Mouse (Mus musculus): ENCODE data around the gene Pabpc4l. TPM values are rescaled to one million over a fixed set of nuclear protein-coding genes. Genes with fewer than 3 reads are reported as not detected.
"Not testable (repeated sequence)": the region's sequence is repeated elsewhere in the genome, so short reads cannot be mapped to it uniquely, and the experiment has no call there.

Pabpc4l gene
- 0.02 and 0.11 TPM in 2 replicates for polyA plus RNA-seq (2012; rRNA removed)

DNA sequence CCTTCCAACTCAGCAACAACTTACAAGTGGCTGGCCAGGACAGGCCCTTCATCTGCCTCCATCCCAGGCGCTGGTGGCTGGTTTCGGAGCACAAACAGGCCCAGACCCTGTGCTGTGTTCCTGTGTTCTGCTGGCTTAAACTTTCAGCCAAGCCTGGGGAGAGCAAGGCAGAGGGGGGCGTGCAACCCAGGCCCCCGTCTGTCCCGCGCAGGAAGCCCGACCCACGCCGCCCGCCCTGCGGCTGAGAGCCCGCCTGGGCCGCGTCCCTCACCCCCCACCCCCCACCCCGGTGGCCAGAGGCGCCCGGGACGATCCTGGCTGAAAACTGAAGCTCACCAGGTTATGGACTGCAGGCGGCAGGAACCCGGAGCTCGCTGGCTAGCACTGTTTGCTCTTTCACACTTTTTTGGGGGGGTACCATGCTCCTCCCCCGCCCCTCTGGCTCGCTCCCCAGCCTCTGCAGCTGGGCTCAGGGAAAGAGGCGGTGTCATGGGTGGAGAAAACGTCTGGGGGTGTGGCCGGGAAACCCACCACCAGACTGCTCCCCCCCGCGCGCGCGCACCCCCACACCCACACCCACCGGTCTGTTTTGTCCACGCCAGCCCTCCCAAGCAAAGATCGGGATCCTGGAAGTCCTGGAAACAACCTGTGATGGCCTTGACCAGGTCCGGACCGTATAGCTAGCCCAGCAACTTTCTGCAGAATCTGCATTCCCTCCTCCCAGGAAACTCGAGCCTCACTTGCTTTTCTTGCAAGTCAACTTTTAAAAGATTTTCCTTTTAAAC is at the start of gene Pabpc4l:
Gene Pabpc4l, minus strand, starts transcription at position 739 of the 785 bp plus-strand sequence.
- WGBS = 1% methylated on average over 37 of the region's 37 CpGs
- no peak for DNase-seq (ENCODE audit: low read depth, low spot score)

- WGBS = 64% methylated on average over 5 of the region's 5 CpGs
- no peak for DNase-seq (ENCODE audit: low read depth, low spot score)
Observed at GRCm38 (mm10) chr3:46490989-46491259, 42.9 kb upstream of the Pabpc4l start.

DNA sequence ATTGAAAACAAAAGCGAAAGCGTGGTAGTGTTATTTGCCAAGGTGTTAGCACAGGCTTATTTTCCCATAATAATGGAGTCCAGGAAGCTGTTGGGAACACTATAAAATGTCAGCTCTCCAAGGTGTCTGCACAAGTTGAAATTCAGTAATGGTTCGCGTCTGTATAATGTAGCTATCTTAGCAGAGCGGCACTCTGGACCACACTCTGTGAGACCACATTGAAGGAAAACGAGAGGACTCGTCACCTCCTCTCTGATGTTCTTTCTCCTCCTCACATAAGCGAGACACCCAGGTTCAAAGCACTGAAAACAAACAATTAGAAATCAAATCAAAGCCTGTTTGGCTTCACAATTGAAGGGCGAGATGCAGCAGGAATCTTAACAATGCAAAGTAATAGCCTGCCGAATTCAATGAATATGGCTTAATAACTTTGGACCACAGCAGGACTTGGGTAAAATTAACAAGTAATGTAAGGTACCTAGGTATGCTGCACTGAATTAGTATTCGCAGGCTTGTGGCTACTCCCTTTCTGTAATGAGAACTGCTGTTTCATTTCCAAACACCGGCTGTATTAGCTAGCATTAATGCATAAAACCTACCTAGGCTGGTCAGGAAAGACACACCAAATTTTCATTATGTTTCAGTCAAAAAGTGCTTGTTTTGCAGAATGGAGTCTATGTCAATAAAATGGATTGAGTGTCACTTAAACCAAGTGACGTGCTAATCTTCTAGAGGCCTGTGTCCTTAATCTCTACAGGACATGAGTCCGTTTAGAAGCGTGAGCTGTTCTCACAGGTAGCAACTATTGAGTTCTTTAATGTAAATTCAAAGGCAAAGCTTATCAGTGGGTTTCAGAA is 42.3 kb upstream of the Pabpc4l start:
- WGBS = 74% methylated on average over 15 of the region's 15 CpGs
- no peak for DNase-seq (ENCODE audit: low read depth, low spot score)

DNA sequence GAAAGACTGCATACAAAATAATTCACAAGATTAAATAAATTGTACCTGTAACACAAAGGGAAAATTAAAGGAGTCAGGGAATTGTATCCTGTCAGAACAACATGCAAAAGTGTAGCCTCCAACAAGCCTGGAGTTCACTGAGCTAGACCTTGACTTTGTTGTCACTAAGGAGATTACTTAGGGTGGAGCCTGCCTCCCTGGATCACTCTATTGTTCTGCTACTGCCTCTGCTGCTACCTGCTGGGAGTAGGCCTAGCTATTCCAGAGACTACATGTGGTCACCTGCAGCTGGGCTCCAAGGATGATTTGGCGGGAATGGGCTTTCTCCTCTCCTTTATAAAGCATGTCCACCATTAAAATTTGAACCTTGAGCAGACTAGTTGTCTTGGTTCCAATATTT is 38.1 kb upstream of the Pabpc4l start:
- 80% methylated on average over 1 of the region's 1 CpGs for WGBS
- not testable (repeated sequence) for DNase-seq (ENCODE audit: low read depth, low spot score)

GRCm38 (mm10) chr3:46448266-46448532 is 180 bp upstream of the Pabpc4l start:
- 3% methylated on average over 5 of the region's 5 CpGs for WGBS
- DNase-seq (ENCODE audit: low read depth, low spot score) = no peak

DNA sequence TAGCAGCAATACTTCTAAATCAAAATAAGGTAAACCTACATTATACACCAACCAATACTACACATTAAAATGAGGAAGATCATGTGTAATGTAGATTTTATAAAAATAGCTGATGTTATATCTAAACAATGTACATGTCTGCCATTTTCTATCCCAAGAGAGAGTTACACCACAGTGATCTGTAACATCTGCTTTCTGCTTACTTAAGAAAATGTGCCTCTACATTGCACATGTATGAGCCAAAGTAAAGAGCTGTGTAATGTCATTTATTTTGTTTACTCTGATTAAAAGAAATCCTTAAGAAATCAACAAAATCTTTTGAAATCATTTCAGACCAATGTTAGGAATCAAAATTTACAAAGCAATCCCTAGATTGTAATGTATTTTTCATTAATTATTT is 16.6 kb downstream of the Pabpc4l start:
- DNase-seq (ENCODE audit: low read depth, low spot score) = no peak
